Mouse (Mus musculus): ENCODE data around the gene Vamp1. TPM values are rescaled to one million over a fixed set of nuclear protein-coding genes. Genes with fewer than 3 reads are reported as not detected.
A peak's percentile ranks its signal among the peaks of the same experiment; 100 is the strongest.

Gene Vamp1
- 100 to 1,000 TPM; 125 to 128 TPM for total RNA-seq (2021)
- long read RNA-seq, experiment 1, transcript Vamp1-201 (5 exons, 2,772 nt), result major isoform, 8 of 29 reads
- long read RNA-seq, experiment 1, partial matches to known transcripts, result 14 of 29 reads
- long read RNA-seq, experiment 1, other reads (novel, unspliced or antisense), result 3 of 29 reads
- long read RNA-seq, experiment 2, transcript Vamp1-201 (5 exons, 2,772 nt), result major isoform, 9 of 27 reads
- long read RNA-seq, experiment 2, partial matches to known transcripts, result 9 of 27 reads
- long read RNA-seq, experiment 2, other reads (novel, unspliced or antisense), result 9 of 27 reads

DNA sequence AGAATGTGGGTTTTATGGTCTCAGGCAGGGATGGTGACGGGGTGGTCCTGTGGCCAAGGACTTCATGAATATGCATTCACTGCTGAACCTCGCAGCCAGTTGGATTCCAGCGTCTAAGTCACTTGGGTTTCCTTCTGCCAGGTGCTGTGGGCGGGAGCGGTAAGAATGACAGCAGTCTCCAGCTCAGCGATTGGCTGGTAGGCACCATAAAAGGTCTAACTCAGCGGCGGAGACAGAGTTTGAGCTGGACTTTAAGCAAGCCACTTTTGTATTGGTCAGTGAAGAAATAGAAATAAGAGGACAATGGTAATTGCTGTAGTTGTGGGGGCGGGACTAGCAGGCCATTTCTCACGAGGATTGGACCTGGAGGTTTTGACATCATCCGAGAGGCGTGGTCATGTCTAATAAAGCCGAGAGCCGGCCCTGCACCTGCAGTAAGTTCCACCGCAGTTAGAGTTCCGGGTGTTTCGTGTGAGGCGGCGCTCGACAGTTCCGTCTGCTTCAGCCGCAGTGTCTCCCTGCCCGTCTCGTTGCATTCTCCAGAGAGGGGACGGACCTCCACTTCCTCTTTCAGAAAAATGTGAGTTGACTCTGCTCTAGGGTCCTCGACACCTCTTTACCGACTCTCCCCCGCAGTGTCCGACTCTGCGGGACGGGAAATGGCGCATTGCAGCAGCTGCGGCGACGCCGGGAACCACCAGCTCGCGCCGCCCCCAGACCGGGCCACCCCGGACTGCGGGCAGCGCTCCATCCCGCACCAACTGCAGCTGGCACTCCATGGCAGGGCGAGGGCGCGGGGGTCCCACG lies at the start of gene Vamp1:
Vamp1 (plus strand) TSS at position 404 of the 807 bp plus-strand sequence.
- TF ChIP-seq CTCF (IDR thresholded peaks at IDR 0.05), result no peak; the same call in 1 of the 2 replicates
- DNase-seq (ENCODE audit: extremely low spot score in 1 of 2, low spot score in 2 of 2), result peak; percentile 92
- H3K27ac ChIP-seq, result peak within 1 kb of the TSS; percentile 93
- peak within 1 kb of the TSS; percentile 95 for H3K4me3 ChIP-seq
- intact Hi-C loops (cut with DNase I), result loop anchor here (1.0 to 5.0 kb wide), 3 partner anchors 23 to 1427 kb away; no protein-coding TSS in a partner anchor

DNA sequence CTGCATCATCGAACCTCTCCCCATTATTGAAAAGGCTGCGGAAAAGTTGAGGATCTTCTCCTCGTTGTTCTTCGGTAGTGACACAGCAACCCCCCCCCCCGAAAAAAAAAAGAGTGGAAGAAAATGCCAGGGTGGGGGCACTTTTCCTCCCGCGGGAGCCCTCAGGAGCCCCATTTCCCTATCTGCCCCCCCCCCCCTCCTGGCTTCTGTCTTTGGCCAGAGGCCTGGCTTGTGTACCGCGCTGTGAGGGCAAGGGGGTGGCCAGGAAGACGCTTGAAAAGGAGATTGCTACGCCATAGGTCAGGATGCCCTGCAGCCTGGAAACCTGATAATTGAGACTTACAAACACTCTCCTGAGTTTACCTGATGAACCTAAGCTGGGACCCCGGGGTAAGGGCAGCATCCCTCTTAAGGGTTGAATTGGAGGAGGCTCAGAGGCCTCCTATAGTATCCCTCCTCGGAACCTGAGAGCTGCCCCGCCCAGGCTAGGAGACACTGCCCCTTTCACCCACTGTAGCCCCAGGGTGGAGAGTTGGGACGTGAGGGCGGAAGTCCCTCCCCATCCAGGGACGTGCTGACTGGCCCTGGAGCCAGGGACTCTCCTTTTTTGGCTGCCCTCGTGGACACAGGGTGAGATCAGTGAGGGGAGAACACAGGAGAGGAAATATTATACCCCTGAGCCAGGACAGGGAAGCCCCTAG lies 49.1 kb upstream of the Vamp1 start, which contains the start of gene Gapdh:
Gapdh (minus strand) TSS at position 417 of the 701 bp plus-strand sequence.
- TF ChIP-seq CTCF (IDR thresholded peaks at IDR 0.05), result no peak
- Histone ChIP-seq H3K27ac (peak within 1 kb of the TSS; percentile 99), H3K4me3 (peak within 1 kb of the TSS; percentile 73)
- DNase-seq (ENCODE audit: extremely low spot score in 1 of 2, low spot score in 2 of 2), result peak in 1 of 2 experiments; percentile 32
- intact Hi-C loops (cut with DNase I), result loop anchor here (2.0 to 5.0 kb wide), 2 partner anchors 25 to 69 kb away; partner anchors contain the start of genes Chd4, Mrpl51 and Ncapd2

DNA sequence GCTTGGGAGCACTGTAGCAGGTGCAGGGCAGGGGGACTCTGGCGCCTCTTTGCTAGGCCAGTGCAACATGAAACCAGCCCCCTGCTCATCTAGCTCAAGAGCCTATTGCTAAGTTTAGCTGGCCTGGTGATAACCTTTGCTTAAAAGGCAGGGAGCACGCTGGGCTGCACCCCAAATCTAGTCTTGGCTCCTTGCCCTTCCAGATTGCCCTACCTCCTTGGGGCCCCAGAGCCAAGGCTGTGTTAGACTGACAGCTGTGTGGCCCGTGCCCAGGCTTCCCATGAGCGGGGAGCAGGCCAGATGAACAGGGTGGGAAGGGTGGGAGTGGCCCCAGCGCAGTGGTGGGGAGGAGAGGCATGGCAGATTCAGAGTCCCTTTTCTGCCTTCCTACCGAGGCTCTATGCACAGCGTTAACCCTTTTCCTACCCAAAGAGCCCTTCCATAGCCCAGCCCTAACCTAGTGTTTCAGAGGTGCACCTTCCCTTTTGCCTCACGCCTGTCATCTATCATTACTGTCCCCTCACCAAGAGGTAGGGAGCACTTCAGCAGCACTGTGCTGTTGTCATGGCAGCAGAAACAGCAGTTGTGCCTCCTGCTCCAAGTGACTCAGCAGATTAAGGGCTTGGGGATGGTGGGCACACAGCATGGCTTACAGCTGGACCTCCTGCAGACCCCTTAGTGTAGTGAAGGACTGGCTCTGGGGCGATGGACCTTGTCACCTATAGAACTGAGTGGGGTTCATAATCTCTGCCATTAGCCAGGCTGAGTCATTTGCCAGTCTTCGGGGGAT lies 48.3 kb upstream of the Vamp1 start:
- Histone ChIP-seq H3K27ac (peak overlapping the region; percentile 99), H3K4me3 (peak overlapping the region; percentile 73)
- intact Hi-C loops (cut with DNase I), result loop anchor here (2.0 to 5.0 kb wide), 2 partner anchors 24 to 70 kb away; partner anchors contain the start of genes Chd4, Mrpl51 and Ncapd2
- TF ChIP-seq CTCF (IDR thresholded peaks at IDR 0.05), result no peak
- DNase-seq (ENCODE audit: extremely low spot score in 1 of 2, low spot score in 2 of 2), result peak; percentile 43 to 54

DNA sequence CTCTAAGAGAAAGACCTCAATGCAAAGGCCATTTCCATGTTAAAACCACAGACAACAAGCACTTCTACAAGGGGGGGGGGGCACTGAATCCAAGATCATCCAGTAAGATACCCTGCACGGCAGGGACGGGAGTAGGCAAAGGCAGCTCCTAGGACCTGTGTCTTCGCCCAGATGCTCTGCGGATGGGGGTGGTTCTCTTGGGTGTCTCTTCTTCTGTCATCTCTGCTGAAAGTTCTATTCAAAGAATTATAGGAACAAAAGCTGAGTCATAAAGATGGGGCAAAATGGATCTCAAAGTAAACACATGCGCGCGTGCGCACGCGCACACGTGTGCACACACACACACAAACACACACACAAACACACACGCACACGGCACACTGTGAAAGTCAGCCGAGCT lies 47.3 kb upstream of the Vamp1 start:
- Histone ChIP-seq H3K27ac (peak overlapping the region; percentile 99), H3K4me3 (no peak overlapping the region)
- no peak for TF ChIP-seq CTCF (IDR thresholded peaks at IDR 0.05)
- intact Hi-C loops (cut with DNase I), result loop anchor here (5.0 kb wide), 1 partner anchor 71 kb away; the partner anchor contains the start of gene Chd4
- peak in 1 of 2 experiments; percentile 10 for DNase-seq (ENCODE audit: extremely low spot score in 1 of 2, low spot score in 2 of 2)

DNA sequence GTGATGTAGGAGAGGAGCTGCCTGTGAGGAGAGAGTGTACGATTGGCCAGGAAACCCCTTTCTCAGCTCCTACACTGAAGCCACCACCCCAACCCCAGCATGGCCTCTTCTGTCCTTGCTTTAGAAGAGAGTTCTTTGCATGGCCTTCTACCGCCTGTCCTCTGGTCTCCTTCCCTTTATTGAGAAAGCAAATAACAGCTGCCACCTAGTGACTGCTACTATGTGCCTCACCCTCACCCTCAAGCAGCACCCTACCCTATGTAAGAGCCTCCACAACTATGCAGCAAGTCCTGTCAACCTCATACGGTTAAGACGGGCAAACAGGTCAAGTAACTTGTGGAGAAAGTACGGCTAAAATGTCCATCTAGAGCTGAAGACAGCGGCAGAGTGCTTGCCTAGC lies 45.2 kb upstream of the Vamp1 start:
- peak; percentile 28 for TF ChIP-seq CTCF (IDR thresholded peaks at IDR 0.05)
- H3K27ac ChIP-seq, result no peak overlapping the region
- no peak overlapping the region for H3K4me3 ChIP-seq
- intact Hi-C loops (cut with DNase I), result no loop called here
- peak in 1 of 2 experiments; percentile 13 for DNase-seq (ENCODE audit: extremely low spot score in 1 of 2, low spot score in 2 of 2)

DNA sequence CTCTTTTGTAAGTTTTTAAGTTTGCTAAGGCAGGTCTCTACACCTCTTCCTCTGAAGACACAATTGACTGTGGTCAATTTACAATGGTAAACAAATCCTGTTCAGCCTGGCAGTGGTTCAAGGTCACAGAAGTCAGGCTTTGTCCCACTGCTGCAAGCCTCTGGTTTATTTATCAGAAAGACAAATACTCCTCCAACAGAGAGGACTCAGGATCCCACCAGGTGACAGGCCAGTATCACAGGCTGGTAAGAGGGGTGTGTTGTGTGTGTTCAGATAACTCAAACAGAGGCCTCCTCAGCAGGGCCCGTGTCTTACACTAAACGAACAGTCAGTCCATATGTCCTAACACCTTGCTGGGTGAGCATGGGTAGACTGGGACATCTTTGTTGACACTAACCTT lies 42.9 kb upstream of the Vamp1 start:
- H3K27ac ChIP-seq, result no peak overlapping the region
- intact Hi-C loops (cut with DNase I), result no loop called here
- H3K4me3 ChIP-seq, result no peak overlapping the region
- no peak for DNase-seq (ENCODE audit: extremely low spot score in 1 of 2, low spot score in 2 of 2)
- TF ChIP-seq CTCF (IDR thresholded peaks at IDR 0.05), result no peak

DNA sequence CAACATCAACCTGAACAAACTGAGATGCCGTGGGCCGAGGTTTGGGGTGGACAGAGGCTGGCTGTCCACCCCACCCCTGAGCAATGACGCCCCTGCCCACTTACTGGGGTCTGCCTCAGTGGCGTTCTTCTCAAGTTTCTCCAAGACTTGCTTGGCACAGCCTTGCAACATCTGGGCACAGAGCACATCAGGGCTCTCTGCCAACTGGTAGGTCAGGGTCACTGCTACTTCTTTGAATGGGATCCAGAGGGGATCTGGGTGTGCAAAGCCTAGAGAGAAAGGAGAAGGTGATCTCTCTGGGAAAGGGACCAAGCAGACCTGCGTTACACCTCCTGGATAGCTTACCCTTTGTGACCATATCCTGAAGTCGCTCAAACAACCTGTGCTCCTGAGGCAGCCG lies 42.1 kb upstream of the Vamp1 start:
- no peak for TF ChIP-seq CTCF (IDR thresholded peaks at IDR 0.05)
- H3K27ac ChIP-seq, result no peak overlapping the region
- no peak overlapping the region for H3K4me3 ChIP-seq
- intact Hi-C loops (cut with DNase I), result no loop called here
- no peak for DNase-seq (ENCODE audit: extremely low spot score in 1 of 2, low spot score in 2 of 2)

DNA sequence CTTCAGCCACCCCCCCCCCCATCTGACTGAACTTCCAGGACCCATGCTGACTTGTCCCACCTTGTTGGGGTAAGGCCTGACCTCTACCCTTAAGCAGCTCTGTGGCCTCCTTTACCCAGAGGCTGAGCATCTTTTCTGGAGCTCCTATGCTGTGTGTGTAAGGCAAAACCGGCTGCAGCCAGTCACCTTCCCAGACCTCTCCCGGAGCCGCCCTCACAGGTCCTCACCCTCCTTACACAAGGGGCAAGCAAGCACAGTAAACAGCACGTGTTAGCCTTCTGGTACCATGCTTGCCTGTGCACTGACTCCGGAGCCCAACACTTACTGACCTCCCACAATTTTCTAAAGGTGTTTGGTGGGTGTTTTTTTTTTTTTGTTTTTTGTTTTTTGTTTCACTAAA lies 39.9 kb upstream of the Vamp1 start:
- Histone ChIP-seq H3K27ac (no peak overlapping the region), H3K4me3 (no peak overlapping the region)
- no peak for TF ChIP-seq CTCF (IDR thresholded peaks at IDR 0.05)
- intact Hi-C loops (cut with DNase I), result no loop called here
- no peak for DNase-seq (ENCODE audit: extremely low spot score in 1 of 2, low spot score in 2 of 2)

DNA sequence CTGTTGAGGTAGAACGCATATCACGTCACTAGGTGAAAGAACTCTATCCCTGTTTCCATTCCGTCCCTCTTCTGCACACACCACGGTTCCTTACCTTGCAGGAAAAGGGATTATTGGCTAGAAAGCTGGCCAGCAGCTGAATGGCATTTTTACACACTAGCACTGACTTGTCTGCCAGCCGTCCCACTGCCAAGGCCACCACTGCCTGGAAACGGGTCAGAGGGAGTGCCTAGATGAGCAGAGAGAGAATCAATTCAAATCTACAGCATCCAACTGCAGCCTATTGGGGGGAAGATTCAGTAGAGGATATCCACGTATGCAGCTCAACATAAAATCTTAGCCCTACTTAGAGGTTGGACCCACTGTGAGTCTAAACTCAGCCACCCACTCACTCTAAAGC lies 35.8 kb upstream of the Vamp1 start:
- Histone ChIP-seq H3K27ac (no peak overlapping the region), H3K4me3 (no peak overlapping the region)
- intact Hi-C loops (cut with DNase I), result no loop called here
- DNase-seq (ENCODE audit: extremely low spot score in 1 of 2, low spot score in 2 of 2), result peak in 1 of 2 experiments; percentile 9
- TF ChIP-seq CTCF (IDR thresholded peaks at IDR 0.05), result no peak

DNA sequence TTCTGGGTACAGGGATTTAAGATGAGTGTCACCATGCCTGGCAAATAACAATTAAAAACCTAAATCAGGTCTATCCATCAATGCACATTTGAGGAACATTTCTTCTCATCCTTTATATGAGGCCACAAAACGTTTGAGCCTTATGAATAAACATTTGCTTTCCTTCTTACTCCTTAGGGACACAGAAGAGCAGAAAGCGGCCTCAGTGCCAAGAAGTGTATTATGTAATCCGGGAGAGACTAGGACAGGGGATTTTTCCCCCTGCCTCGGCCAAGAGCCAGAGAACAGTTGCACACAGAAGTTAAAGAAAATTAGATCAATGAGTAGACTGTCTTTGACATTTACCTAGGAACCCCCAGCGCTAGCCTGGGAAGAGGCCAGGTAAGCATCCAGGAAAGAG lies 33.2 kb upstream of the Vamp1 start:
- no peak for TF ChIP-seq CTCF (IDR thresholded peaks at IDR 0.05)
- no peak for DNase-seq (ENCODE audit: extremely low spot score in 1 of 2, low spot score in 2 of 2)
- no peak overlapping the region for H3K4me3 ChIP-seq
- peak overlapping the region; percentile 47; the same call in 1 of the 2 replicates for H3K27ac ChIP-seq
- intact Hi-C loops (cut with DNase I), result no loop called here

DNA sequence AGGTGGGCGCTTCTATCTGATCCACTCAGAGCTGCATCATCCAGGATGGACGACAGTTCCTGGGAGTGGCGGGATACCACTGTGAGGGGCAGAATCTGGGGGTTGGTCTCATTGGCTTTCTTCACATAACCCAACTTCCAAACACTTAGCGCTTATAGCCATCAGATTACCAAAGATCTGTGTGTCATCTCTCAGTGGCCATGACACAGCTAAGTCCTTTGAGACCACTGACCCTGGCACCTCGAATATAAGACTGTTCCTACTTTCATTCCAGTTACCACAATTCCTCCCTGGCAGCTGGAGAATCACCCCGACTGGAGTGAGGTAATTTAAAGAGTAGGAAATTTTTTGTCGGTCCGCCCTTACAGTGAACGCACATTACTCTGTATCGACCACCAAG lies 29.1 kb upstream of the Vamp1 start:
- H3K27ac ChIP-seq, result no peak overlapping the region
- TF ChIP-seq CTCF (IDR thresholded peaks at IDR 0.05), result no peak
- intact Hi-C loops (cut with DNase I), result no loop called here
- DNase-seq (ENCODE audit: extremely low spot score in 1 of 2, low spot score in 2 of 2), result no peak
- no peak overlapping the region for H3K4me3 ChIP-seq
